Mouse (Mus musculus) forebrain, embryonic 11.5 days (tissue): ENCODE results near the gene Ptger2. TPM values are rescaled to one million over a fixed set of nuclear protein-coding genes. Genes with fewer than 3 reads are reported as not detected.

Experiments used
- ATAC-seq: fragments of 200-750 bp; cut with Nextera tagmentation; replicated peaks from 2 replicates; pipeline ENCODE4 v1.8.0; 2017; ENCODE audit warnings: moderate TSS enrichment; ENCODE audit not compliant: low FRiP score
- DNase-seq: peaks from one replicate; pipeline ENCODE4 v3.0.0-alpha.2; 2017; ENCODE audit warnings: low spot score
- H3K27ac ChIP-seq: fragments of 300-500 bp; sonication (generic); 2 replicates; pipeline ENCODE4 v1.5.1; 2014; ENCODE audit warnings: low read depth, low read length
- H3K27me3 ChIP-seq: fragments of 300-500 bp; sonication (generic); 2 replicates; pipeline ENCODE4 v1.6.1; 2014; ENCODE audit warnings: mild to moderate bottlenecking, low read length, mixed read lengths; ENCODE audit not compliant: control insufficient read depth, insufficient read depth
- H3K36me3 ChIP-seq: fragments of 300-500 bp; sonication (generic); 2 replicates; pipeline ENCODE4 v1.6.1; 2014; ENCODE audit warnings: mild to moderate bottlenecking, low read length, moderate library complexity, mixed read lengths; ENCODE audit not compliant: control insufficient read depth, insufficient read depth
- H3K4me1 ChIP-seq: fragments of 300-500 bp; sonication (generic); replicated peaks from 2 replicates; pipeline ENCODE4 v1.6.1; 2014; ENCODE audit warnings: low read length, mixed read lengths; ENCODE audit not compliant: control insufficient read depth, insufficient read depth
- H3K4me2 ChIP-seq: fragments of 300-500 bp; sonication (generic); 2 replicates; pipeline ENCODE4 v1.6.1; 2014; ENCODE audit warnings: low read depth, mild to moderate bottlenecking, low read length, moderate library complexity, mixed read lengths; ENCODE audit not compliant: severe bottlenecking
- H3K4me3 ChIP-seq: fragments of 300-500 bp; sonication (generic); 2 replicates; pipeline ENCODE4 v1.5.1; 2014; ENCODE audit warnings: low read depth, low read length
- H3K9ac ChIP-seq: fragments of 300-500 bp; sonication (generic); 2 replicates; pipeline ENCODE4 v1.6.1; 2014; ENCODE audit warnings: low read length
- H3K9me3 ChIP-seq: fragments of 300-500 bp; sonication (generic); 2 replicates; pipeline ENCODE4 v1.6.1; 2016; ENCODE audit warnings: low read length, mixed read lengths; ENCODE audit not compliant: control insufficient read depth
- WGBS: fragments of 180-500 bp; shearing (Covaris S2); extraction: QIAGEN DNeasy Blood & Tissue Kit; methylation state at CpG from one replicate; pipeline ENCODE4 v1.1.7; 2014; 5-methylcytosine and 5-hydroxymethylcytosine counted together
- polyA plus RNA-seq: library from polyadenylated mRNA; unstranded; fragments of >200 nt; fragmentation: Nextera tagmentation; extraction: Ambion mirVana; gene quantifications from 2 replicates; pipeline ENCODE4 v1.2.1, GENCODE M21; 2014

Gene Ptger2
- polyA plus RNA-seq, 1 experiment from 2014 or later, result 0.13 TPM

- Histone ChIP-seq H3K27ac (no peak overlapping the region), H3K27me3 (no peaks in the 10 kb centered on the region), H3K4me1 (no peaks in the 10 kb centered on the region), H3K4me2 (no peak overlapping the region), H3K4me3 (no peak overlapping the region), H3K9me3 (no peaks in the 10 kb centered on the region), H3K36me3 (no peaks in the 10 kb centered on the region), H3K9ac (no peak overlapping the region)
- ATAC-seq, result no peak
- 88% methylated on average over 3 of the region's 3 CpGs for WGBS
- no peak for DNase-seq
Measured at GRCm38 (mm10) chr14:45021551-45021950, 33.6 kb downstream of the Ptger2 start.

GRCm38 (mm10) chr14:45034293-45034692, 46.3 kb downstream of the Ptger2 start:
- DNase-seq, result no peak
- H3K4me1 ChIP-seq, result no peaks in the 10 kb centered on the region
- no peak overlapping the region for H3K4me2 ChIP-seq
- 86% methylated on average over 3 of the region's 3 CpGs for WGBS
- H3K27me3 ChIP-seq, result no peaks in the 10 kb centered on the region
- H3K27ac ChIP-seq, result no peak overlapping the region
- H3K36me3 ChIP-seq, result no peaks in the 10 kb centered on the region
- H3K9ac ChIP-seq, result no peak overlapping the region
- ATAC-seq, result no peak
- no peak overlapping the region for H3K4me3 ChIP-seq
- H3K9me3 ChIP-seq, result no peaks in the 10 kb centered on the region

GRCm38 (mm10) chr14:45036579-45036978, 48.6 kb downstream of the Ptger2 start:
- no peak overlapping the region for H3K27ac ChIP-seq
- H3K4me3 ChIP-seq, result no peak overlapping the region
- no peak overlapping the region for H3K9ac ChIP-seq
- no peaks in the 10 kb centered on the region for H3K27me3 ChIP-seq
- H3K36me3 ChIP-seq, result no peaks in the 10 kb centered on the region
- no peaks in the 10 kb centered on the region for H3K4me1 ChIP-seq
- ATAC-seq, result no peak
- H3K9me3 ChIP-seq, result no peaks in the 10 kb centered on the region
- no peak overlapping the region for H3K4me2 ChIP-seq
- 95% methylated on average over 1 of the region's 1 CpGs for WGBS
- DNase-seq, result no peak

GRCm38 (mm10) chr14:45038052-45038451, 50.1 kb downstream of the Ptger2 start:
- DNase-seq (no peak), ATAC-seq (no peak)
- no peak overlapping the region for H3K27ac ChIP-seq
- no peak overlapping the region for H3K9ac ChIP-seq
- no peaks in the 10 kb centered on the region for H3K4me1 ChIP-seq
- H3K9me3 ChIP-seq, result no peaks in the 10 kb centered on the region
- no peaks in the 10 kb centered on the region for H3K27me3 ChIP-seq
- no peak overlapping the region for H3K4me3 ChIP-seq
- 93% methylated on average over 7 of the region's 7 CpGs for WGBS
- no peak overlapping the region for H3K4me2 ChIP-seq
- H3K36me3 ChIP-seq, result no peaks in the 10 kb centered on the region

DNA sequence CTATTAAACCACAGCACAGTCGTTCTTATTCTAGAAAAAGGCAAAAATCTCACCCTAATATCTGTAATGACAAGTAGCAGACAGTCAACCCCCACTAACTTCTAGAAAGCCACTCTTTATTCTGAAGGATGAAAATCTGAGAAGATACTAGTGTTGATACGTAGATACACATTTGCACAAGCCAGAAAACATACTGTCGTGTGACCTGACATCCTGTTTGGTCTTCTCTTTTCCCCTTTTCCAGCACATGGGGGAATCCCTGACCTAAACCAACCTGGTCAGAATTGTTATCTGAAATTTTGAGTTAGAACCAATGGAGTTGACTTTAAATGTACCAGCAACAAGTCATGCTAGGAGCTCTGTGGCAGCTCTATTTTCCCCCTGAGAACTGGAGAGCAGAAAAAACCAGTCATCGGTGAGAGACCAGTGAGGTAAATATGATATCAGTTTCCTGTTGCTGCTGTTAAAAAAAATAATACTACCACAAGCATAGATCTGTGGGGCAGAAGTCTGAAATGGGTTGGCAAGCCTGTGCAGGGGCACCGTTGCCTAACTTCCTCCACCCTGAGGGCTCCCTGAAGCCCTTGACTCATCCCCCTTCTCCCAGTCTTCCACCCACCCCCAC, 53.0 kb downstream of the Ptger2 start:
- Histone ChIP-seq H3K4me2 (no peak overlapping the region), H3K4me1 (no peaks in the 10 kb centered on the region), H3K4me3 (no peak overlapping the region), H3K27ac (no peak overlapping the region), H3K27me3 (no peaks in the 10 kb centered on the region), H3K36me3 (no peaks in the 10 kb centered on the region), H3K9ac (no peak overlapping the region), H3K9me3 (no peaks in the 10 kb centered on the region)
- WGBS, result 84% methylated on average over 5 of the region's 5 CpGs
- ATAC-seq (no peak), DNase-seq (no peak)

DNA sequence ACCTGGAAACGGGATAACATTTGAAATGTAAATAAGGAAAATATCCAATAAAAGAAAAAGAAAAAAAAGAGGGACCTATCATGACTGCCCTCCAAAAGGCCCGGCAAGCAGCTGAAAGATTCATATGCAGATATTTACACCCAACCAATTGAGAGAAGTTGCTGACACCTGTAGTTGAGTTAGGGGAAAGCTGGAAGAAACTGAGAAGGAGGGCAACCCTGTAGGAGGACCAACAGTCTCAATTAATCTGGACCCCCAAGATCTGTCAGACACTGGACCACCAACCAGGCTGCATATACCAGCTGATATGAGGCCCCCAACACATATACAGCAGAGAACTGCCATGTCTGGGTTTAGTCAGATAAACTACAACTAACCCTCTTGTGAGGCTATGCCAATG, 60.1 kb downstream of the Ptger2 start:
- H3K4me1 ChIP-seq, result no peaks in the 10 kb centered on the region
- H3K9me3 ChIP-seq, result no peaks in the 10 kb centered on the region
- no peak overlapping the region for H3K4me3 ChIP-seq
- no peaks in the 10 kb centered on the region for H3K27me3 ChIP-seq
- no peak overlapping the region for H3K27ac ChIP-seq
- 88% methylated on average over 2 of the region's 2 CpGs for WGBS
- H3K36me3 ChIP-seq, result no peaks in the 10 kb centered on the region
- ATAC-seq (no peak), DNase-seq (no peak)
- H3K4me2 ChIP-seq, result no peak overlapping the region
- H3K9ac ChIP-seq, result no peak overlapping the region

DNA sequence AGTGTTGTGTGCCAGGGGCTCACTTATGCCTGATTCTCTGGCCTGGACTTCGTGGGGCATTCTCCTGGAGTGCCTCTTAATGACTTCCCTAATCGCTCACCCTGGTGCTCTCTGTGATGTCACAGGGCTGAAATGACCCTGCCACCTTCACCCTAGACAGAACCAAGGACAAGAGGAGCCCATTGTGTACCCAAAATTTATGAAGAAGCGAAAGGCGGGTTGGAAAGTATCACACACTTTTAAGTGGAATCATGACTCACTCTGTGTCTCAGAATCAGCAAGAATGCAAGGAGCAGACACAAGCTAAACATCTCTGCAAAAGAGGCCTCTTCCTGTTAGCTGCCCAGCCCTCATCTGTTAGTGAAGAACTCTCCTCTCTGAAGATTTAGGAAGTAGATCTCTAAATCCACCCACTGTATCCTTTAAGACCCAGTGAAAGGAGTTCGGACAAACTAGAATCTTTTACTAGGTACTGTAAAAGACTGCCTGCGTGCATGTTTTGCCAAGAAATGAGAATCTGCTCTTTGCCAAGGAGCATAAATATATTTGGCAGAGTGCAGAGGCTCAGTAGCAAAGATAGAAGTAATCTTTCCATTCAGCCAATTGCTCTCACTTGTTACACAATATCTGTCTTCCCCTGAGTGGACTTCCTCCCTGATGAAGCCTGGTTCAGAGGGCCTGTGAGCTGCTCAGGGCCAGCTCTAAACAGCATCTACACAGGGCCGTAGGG, 61.9 kb downstream of the Ptger2 start:
- H3K9me3 ChIP-seq, result no peaks in the 10 kb centered on the region
- no peak overlapping the region for H3K9ac ChIP-seq
- no peak overlapping the region for H3K4me2 ChIP-seq
- no peaks in the 10 kb centered on the region for H3K36me3 ChIP-seq
- no peak overlapping the region for H3K27ac ChIP-seq
- no peak for DNase-seq
- H3K27me3 ChIP-seq, result no peaks in the 10 kb centered on the region
- ATAC-seq, result no peak
- H3K4me1 ChIP-seq, result no peaks in the 10 kb centered on the region
- no peak overlapping the region for H3K4me3 ChIP-seq
- WGBS, result 81% methylated on average over 7 of the region's 7 CpGs

DNA sequence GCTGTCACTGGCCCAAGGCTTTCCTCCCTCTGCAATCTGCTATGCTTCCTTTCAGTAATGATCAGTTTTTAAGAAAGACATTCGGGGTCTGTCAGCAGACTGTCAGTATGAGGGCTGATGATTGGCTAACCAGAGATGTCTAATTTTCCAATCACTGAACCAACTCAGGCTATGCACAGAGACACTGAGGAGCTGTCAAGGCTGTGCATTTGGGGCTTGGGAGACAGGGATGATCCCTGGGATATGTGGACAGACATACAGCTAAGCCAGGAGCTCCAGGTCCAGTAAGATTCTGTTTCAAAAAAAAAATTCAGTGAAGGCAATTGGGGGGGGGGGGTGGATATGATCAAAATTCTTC, 62.4 kb downstream of the Ptger2 start:
- ATAC-seq, result no peak

GRCm38 (mm10) chr14:45051116-45051515, 63.1 kb downstream of the Ptger2 start:
- H3K27ac ChIP-seq, result no peak overlapping the region

More for the DNA sequence above, 62.4 kb downstream of the Ptger2 start:
- no peak for DNase-seq
- H3K4me3 ChIP-seq, result no peak overlapping the region
- no peak overlapping the region for H3K9ac ChIP-seq
- no peak overlapping the region for H3K27ac ChIP-seq
- H3K27me3 ChIP-seq, result no peaks in the 10 kb centered on the region
- 79% methylated on average over 1 of the region's 1 CpGs for WGBS
- H3K36me3 ChIP-seq, result no peaks in the 10 kb centered on the region
- no peaks in the 10 kb centered on the region for H3K4me1 ChIP-seq
- H3K9me3 ChIP-seq, result no peaks in the 10 kb centered on the region
- no peak overlapping the region for H3K4me2 ChIP-seq

More at GRCm38 (mm10) chr14:45051116-45051515, 63.1 kb downstream of the Ptger2 start:
- H3K9me3 ChIP-seq, result no peaks in the 10 kb centered on the region
- DNase-seq (no peak), ATAC-seq (no peak)
- H3K36me3 ChIP-seq, result no peaks in the 10 kb centered on the region
- H3K9ac ChIP-seq, result no peak overlapping the region
- no peak overlapping the region for H3K4me3 ChIP-seq
- no peaks in the 10 kb centered on the region for H3K27me3 ChIP-seq
- WGBS, result 85% methylated on average over 7 of the region's 7 CpGs
- H3K4me2 ChIP-seq, result no peak overlapping the region
- no peaks in the 10 kb centered on the region for H3K4me1 ChIP-seq
